Mouse (Mus musculus) olfactory bulb, adult 2 months (tissue): ENCODE measurements around the gene Rbm19. TPM values are rescaled to one million over a fixed set of nuclear protein-coding genes. Genes with fewer than 3 reads are reported as not detected.

ENCODE experiments used
- H3K27ac ChIP-seq: fragments of 200-500 bp; 2 replicates; pipeline ENCODE4 v1.5.1; 2012; ENCODE audit warnings: low read depth, low read length; ENCODE audit not compliant: insufficient read depth
- H3K4me1 ChIP-seq: fragments of 200-500 bp; 2 replicates; pipeline ENCODE4 v1.6.1; 2012; ENCODE audit warnings: low read length; ENCODE audit not compliant: control insufficient read depth, insufficient read depth
- H3K4me3 ChIP-seq: fragments of 200-500 bp; 2 replicates; pipeline ENCODE4 v1.5.1; 2012; ENCODE audit warnings: mild to moderate bottlenecking, low read depth, low read length, moderate library complexity; ENCODE audit not compliant: insufficient read depth
- CTCF ChIP-seq: fragments of 200-500 bp; IDR thresholded peaks from 2 replicates; pipeline ENCODE4 v1.5.1; 2012; ENCODE audit warnings: low read depth, mild to moderate bottlenecking, low read length, moderate library complexity; ENCODE audit not compliant: insufficient read depth
- POLR2A ChIP-seq: fragments of 200-500 bp; IDR thresholded peaks from 2 replicates; pipeline ENCODE4 v1.6.1; 2012; ENCODE audit warnings: mild to moderate bottlenecking, low read depth, low read length, moderate library complexity; ENCODE audit not compliant: insufficient read depth
- WGBS: fragments of 180-500 bp; shearing (Covaris S2); methylation state at CpG from one replicate; pipeline ENCODE4 v1.1.7; 2018; 5-methylcytosine and 5-hydroxymethylcytosine counted together
- polyA plus RNA-seq: library from polyadenylated mRNA; stranded (reverse); fragments of >200 nt; gene quantifications from 2 replicates; pipeline ENCODE4 v1.2.4, GENCODE M21; 2012; ENCODE audit warnings: low replicate concordance; ENCODE audit not compliant: missing spikeins, insufficient read depth, insufficient read length

The Rbm19 gene
- not detected in 2 replicates for polyA plus RNA-seq

DNA sequence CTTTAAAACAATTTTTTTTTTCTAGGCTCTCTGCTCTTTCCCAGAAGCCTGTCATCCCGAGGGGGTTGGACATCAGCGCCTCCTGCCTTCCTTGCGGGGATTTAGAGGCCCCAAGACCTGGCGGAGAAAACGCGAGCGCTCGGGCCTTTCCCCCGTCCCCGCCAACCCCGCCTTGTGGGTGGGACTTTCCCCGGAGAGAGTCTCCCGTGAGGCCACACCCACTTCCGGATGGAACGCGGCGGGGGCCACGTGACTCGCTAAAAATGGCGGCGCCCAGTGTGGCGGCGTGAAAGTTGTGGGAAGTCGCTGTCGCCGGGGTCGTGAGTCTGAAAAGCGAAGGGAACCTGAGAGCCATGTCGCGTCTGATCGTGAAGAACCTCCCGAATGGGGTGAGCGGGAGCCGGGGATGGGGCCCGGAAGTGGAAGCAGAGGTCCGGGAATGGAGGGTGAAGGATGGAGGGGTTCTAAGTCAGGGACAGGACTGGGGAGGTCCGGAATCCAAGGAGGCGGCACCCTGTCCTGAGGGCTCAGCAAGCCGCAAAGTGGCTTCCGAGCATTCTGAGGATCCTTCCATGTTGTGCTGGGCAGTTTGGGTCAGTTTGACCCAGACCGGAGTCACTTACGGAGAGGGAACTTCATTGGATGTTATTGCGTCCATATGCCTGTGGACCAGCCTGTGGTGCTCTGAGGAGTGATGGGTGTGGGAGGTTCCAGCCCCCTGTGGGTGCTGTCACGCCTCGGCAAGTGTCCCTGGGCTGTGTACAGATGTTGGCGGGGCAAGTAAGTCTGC lies at the start of gene Rbm19:
TSS of gene Rbm19 (plus strand) at position 205 of the 790 bp plus-strand sequence.
- peak within 1 kb of the TSS; percentile 79 for H3K4me3 ChIP-seq
- WGBS = under 1% methylated on average over 46 of the region's 46 CpGs
- no peak within 1 kb of the TSS for H3K27ac ChIP-seq
- TF ChIP-seq POLR2A = peak; percentile 83
- TF ChIP-seq CTCF = no peak
- H3K4me1 ChIP-seq = peaks cover 4% of the 10 kb centered on the region

GRCm38 (mm10) chr5:120067266-120067665 lies 49.0 kb upstream of the Rbm19 start:
- H3K27ac ChIP-seq = no peak overlapping the region
- no peak for TF ChIP-seq CTCF
- TF ChIP-seq POLR2A = no peak
- WGBS = 72% methylated on average over 6 of the region's 6 CpGs
- no peaks in the 10 kb centered on the region for H3K4me1 ChIP-seq
- no peak overlapping the region for H3K4me3 ChIP-seq

DNA sequence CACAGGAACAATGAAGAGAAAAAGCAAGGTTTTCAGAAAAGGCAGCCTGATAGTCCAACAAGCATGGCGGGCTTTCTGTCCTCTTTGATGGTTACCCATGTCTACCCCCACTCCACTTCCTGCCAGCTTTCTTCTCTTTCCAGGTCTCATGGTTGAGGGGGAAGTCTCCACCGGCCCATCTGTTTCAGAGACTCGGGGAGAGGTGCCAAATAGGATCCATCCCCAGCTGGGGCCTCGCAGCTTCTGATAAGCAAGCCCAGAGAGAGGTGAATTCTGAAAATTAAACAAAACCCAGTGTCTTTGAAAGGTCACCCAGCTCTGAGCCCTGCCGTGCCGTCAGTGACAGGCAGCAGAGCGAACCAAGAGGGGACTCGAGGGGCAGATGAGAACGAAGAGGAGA lies 42.2 kb upstream of the Rbm19 start:
- H3K4me1 ChIP-seq = no peaks in the 10 kb centered on the region
- no peak overlapping the region for H3K4me3 ChIP-seq
- H3K27ac ChIP-seq = no peak overlapping the region
- TF ChIP-seq CTCF (no peak), POLR2A (no peak)
- WGBS = 74% methylated on average over 9 of the region's 9 CpGs

DNA sequence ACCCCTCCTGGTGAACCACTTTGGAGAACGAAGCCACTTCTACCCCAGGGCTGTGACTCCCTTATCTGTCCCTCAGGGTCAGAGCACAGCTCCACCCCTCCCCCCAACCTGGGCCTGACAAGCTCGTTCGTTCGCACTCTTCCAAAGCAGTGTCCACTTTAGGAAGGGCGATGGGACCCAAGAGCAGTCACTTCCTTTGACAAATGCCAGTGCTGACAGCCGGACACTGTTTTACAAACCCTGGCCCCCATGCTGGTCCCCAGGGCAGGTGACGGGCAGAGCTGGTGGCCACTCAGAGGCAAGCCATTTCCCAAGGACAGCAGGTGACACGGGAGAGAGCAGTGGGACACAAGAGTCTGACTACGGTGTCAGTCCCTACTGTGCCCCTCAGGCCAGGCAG lies 36.2 kb upstream of the Rbm19 start:
- TF ChIP-seq CTCF (no peak), POLR2A (no peak)
- Histone ChIP-seq H3K4me3 (no peak overlapping the region), H3K27ac (no peak overlapping the region), H3K4me1 (no peaks in the 10 kb centered on the region)
- 72% methylated on average over 9 of the region's 9 CpGs for WGBS

DNA sequence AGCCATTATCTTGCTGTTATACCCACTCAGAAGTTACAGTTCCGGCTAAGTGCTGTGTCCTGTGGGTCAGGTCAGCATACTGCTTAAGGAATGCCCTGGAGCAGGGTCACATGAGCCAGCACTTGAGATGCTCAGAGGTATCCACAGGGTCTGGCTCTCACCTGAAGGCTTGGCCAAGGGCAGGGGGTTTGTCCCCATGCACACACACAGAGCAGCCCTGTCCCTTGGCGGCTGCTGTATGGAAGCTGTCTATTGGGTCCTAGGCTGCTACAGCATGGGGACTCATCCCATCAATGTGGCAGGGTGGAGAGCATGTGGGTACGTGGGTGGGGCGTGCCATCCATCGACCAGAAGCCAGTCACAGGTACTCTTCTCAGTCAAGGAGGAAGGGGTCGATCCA lies 35.8 kb upstream of the Rbm19 start:
- TF ChIP-seq CTCF (no peak), POLR2A (no peak)
- no peak overlapping the region for H3K27ac ChIP-seq
- no peaks in the 10 kb centered on the region for H3K4me1 ChIP-seq
- WGBS = 89% methylated on average over 6 of the region's 6 CpGs
- H3K4me3 ChIP-seq = no peak overlapping the region

GRCm38 (mm10) chr5:120088561-120088960 lies 27.7 kb upstream of the Rbm19 start:
- WGBS = 2% methylated on average over 16 of the region's 16 CpGs
- no peak overlapping the region for H3K4me3 ChIP-seq
- TF ChIP-seq POLR2A (no peak), CTCF (peak; percentile 97)
- H3K4me1 ChIP-seq = no peaks in the 10 kb centered on the region; the same call in 1 of the 2 replicates
- H3K27ac ChIP-seq = no peak overlapping the region

DNA sequence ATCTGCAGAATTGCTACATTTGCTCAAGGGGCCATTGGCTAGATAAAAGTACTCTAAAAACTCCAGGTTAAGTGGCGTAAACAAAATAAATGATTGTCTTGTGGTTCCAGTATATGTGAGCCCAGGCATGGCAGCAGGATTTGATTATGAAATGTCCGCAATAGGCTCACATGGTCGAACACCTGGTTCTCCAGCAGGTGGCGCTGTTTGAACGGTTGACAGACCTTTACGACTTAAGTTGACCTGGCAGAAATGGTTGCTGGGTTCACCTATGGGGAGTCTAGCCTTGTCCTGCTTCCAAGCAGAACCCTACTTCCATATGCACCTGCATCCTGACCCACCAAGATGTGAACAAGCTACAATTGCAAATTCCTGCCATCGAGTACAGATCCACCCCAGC lies 21.7 kb upstream of the Rbm19 start:
- H3K27ac ChIP-seq = no peak overlapping the region
- WGBS = 53% methylated on average over 7 of the region's 7 CpGs
- H3K4me3 ChIP-seq = no peak overlapping the region
- H3K4me1 ChIP-seq = no peaks in the 10 kb centered on the region
- no peak for TF ChIP-seq CTCF
- TF ChIP-seq POLR2A = no peak

- TF ChIP-seq POLR2A = no peak
- no peak for TF ChIP-seq CTCF
- 73% methylated on average over 9 of the region's 9 CpGs for WGBS
- Histone ChIP-seq H3K27ac (no peak overlapping the region), H3K4me1 (no peaks in the 10 kb centered on the region), H3K4me3 (no peak overlapping the region)
Measured at GRCm38 (mm10) chr5:120097042-120097441, 19.2 kb upstream of the Rbm19 start.

- Histone ChIP-seq H3K27ac (no peak overlapping the region), H3K4me3 (no peak overlapping the region), H3K4me1 (no peaks in the 10 kb centered on the region)
- whole genome bisulfite sequencing = 87% methylated on average over 6 of the region's 6 CpGs
- no peak for TF ChIP-seq POLR2A
- TF ChIP-seq CTCF = no peak
Measured at GRCm38 (mm10) chr5:120100814-120101213, 15.5 kb upstream of the Rbm19 start.

- Histone ChIP-seq H3K4me3 (no peak overlapping the region), H3K4me1 (no peaks in the 10 kb centered on the region), H3K27ac (no peak overlapping the region)
- TF ChIP-seq CTCF (no peak), POLR2A (no peak)
- 93% methylated on average over 8 of the region's 8 CpGs for WGBS
Measured at GRCm38 (mm10) chr5:120102097-120102496, 14.2 kb upstream of the Rbm19 start.
